Mouse (Mus musculus) lung, embryonic 15.5 days (tissue): ENCODE measurements around the gene Sbno2. TPM values are rescaled to one million over a fixed set of nuclear protein-coding genes. Genes with fewer than 3 reads are reported as not detected.

ENCODE experiments used
- ATAC-seq: fragments of 200-750 bp; cut with Nextera tagmentation; 2 replicates; pipeline ENCODE4 v1.8.0; 2017; ENCODE audit warnings: moderate number of reproducible peaks, borderline replicate concordance; ENCODE audit not compliant: low FRiP score, low TSS enrichment; ENCODE audit errors: extremely low read depth
- H3K27ac ChIP-seq: fragments of 300-500 bp; sonication (generic); 2 replicates; pipeline ENCODE4 v1.5.1; 2015; ENCODE audit warnings: moderate library complexity, mild to moderate bottlenecking, inconsistent platforms
- H3K27me3 ChIP-seq: fragments of 300-500 bp; sonication (generic); 2 replicates; pipeline ENCODE4 v1.6.1; 2015; ENCODE audit warnings: inconsistent platforms
- H3K36me3 ChIP-seq: fragments of 300-500 bp; sonication (generic); 2 replicates; pipeline ENCODE4 v1.6.1; 2015; ENCODE audit warnings: inconsistent platforms
- H3K4me1 ChIP-seq: fragments of 300-500 bp; sonication (generic); 2 replicates; pipeline ENCODE4 v1.6.1; 2015; ENCODE audit warnings: inconsistent platforms
- H3K4me2 ChIP-seq: fragments of 300-500 bp; sonication (generic); 2 replicates; pipeline ENCODE4 v1.6.1; 2015; ENCODE audit warnings: inconsistent platforms, mild to moderate bottlenecking, moderate library complexity
- H3K4me3 ChIP-seq: fragments of 300-500 bp; sonication (generic); 2 replicates; pipeline ENCODE4 v1.5.1; 2015; ENCODE audit warnings: mild to moderate bottlenecking, inconsistent platforms
- H3K9ac ChIP-seq: fragments of 300-500 bp; sonication (generic); 2 replicates; pipeline ENCODE4 v1.6.1; 2015; ENCODE audit warnings: inconsistent platforms
- H3K9me3 ChIP-seq: fragments of 300-500 bp; sonication (generic); 2 replicates; pipeline ENCODE4 v1.6.1; 2016; ENCODE audit warnings: inconsistent platforms
- WGBS: fragments of 180-500 bp; shearing (Covaris S2); methylation state at CpG from one replicate; pipeline ENCODE4 v1.1.7; 2015; 5-methylcytosine and 5-hydroxymethylcytosine counted together
- polyA plus RNA-seq: library from polyadenylated mRNA; unstranded; fragments of >200 nt; fragmentation: Nextera tagmentation; extraction: Ambion mirVana; gene quantifications from 2 replicates; pipeline ENCODE4 v1.2.1, GENCODE M21; 2015

Gene Sbno2
- 15.5 and 16.6 TPM in 2 replicates for polyA plus RNA-seq

- Histone ChIP-seq H3K4me2 (no peak within 1 kb of the TSS; the same call in 1 of the 2 replicates), H3K36me3 (no peaks in the 10 kb centered on the region), H3K9ac (no peak within 1 kb of the TSS), H3K4me3 (no peak within 1 kb of the TSS), H3K4me1 (peaks cover 26% of the 10 kb centered on the region), H3K27me3 (no peaks in the 10 kb centered on the region), H3K27ac (peak within 1 kb of the TSS; percentile 23; the same call in 1 of the 2 replicates), H3K9me3 (no peaks in the 10 kb centered on the region)
- WGBS, result 67% methylated on average over 5 of the region's 5 CpGs
- no peak for ATAC-seq
These were observed at the start of gene Sbno2 for GRCm38 (mm10) chr10:80105460-80105859. Gene Sbno2 (minus strand): TSS chr10:80105571.

- Histone ChIP-seq H3K9ac (no peak overlapping the region), H3K36me3 (peaks cover 55% of the 10 kb centered on the region), H3K27me3 (no peaks in the 10 kb centered on the region), H3K4me1 (peaks cover 76% of the 10 kb centered on the region), H3K4me2 (no peak overlapping the region), H3K9me3 (no peaks in the 10 kb centered on the region), H3K27ac (0 out of 2 replicates have a peak overlapping the region, but pooled peaks have one; percentile 1), H3K4me3 (no peak overlapping the region)
- ATAC-seq, result no peak
- WGBS, result 87% methylated on average over 7 of the region's 7 CpGs
These were observed 49.0 kb upstream of the Sbno2 start for GRCm38 (mm10) chr10:80154384-80154783.

DNA sequence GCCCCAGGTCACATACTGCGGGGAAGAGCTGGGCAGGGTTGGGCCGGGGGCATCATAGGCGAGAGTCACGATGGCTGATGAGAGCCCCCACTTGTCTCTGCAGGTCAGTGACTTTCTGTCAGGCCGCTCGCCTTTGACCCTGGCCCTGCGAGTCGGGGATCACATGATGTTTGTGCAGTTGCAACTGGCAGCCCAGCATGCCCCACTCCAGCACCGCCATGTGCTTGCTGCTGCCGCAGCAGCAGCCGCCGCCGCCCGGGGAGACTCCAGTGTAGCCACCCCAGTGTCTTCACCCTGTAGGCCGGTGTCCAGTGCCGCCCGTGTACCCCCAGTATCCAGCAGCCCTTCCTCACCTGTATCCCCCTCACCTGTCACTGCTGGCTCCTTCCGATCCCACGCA is 48.3 kb upstream of the Sbno2 start:
- Histone ChIP-seq H3K4me1 (peaks cover 70% of the 10 kb centered on the region), H3K9me3 (no peaks in the 10 kb centered on the region), H3K27ac (peak overlapping the region; percentile 96), H3K4me3 (peak overlapping the region; percentile 9; the same call in 1 of the 2 replicates), H3K9ac (no peak overlapping the region), H3K4me2 (peak overlapping the region; percentile 89), H3K36me3 (peaks cover 55% of the 10 kb centered on the region), H3K27me3 (no peaks in the 10 kb centered on the region)
- WGBS, result 68% methylated on average over 19 of the region's 19 CpGs
- no peak for ATAC-seq

DNA sequence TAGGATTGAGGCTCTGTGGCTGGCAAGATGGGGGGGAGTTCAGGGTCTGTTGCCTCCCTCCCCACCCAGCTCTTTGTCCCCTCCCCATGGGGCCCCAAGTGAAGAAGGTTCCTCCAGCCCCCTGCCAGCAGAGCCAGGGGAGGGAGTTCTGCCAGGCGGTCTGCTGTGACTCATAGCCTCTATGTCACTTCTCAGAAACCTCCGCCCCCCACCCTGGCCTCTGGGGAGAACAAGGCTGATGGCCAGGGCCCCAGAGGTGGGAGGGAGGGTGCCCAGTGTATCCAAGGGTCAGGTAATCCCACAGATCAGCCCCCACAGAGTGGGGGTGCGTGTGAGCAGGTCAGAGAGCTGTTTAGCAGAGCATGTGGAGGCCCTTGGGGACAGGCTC is 47.5 kb upstream of the Sbno2 start:
- peak overlapping the region; percentile 98 for H3K9ac ChIP-seq
- H3K36me3 ChIP-seq, result peaks cover 55% of the 10 kb centered on the region
- no peaks in the 10 kb centered on the region for H3K27me3 ChIP-seq
- H3K4me2 ChIP-seq, result peak overlapping the region; percentile 89
- peak overlapping the region; percentile 96 for H3K27ac ChIP-seq
- peaks cover 63% of the 10 kb centered on the region for H3K4me1 ChIP-seq
- 20% methylated on average over 3 of the region's 3 CpGs for WGBS
- no peaks in the 10 kb centered on the region for H3K9me3 ChIP-seq
- ATAC-seq, result no peak
- peak overlapping the region; percentile 81 for H3K4me3 ChIP-seq

DNA sequence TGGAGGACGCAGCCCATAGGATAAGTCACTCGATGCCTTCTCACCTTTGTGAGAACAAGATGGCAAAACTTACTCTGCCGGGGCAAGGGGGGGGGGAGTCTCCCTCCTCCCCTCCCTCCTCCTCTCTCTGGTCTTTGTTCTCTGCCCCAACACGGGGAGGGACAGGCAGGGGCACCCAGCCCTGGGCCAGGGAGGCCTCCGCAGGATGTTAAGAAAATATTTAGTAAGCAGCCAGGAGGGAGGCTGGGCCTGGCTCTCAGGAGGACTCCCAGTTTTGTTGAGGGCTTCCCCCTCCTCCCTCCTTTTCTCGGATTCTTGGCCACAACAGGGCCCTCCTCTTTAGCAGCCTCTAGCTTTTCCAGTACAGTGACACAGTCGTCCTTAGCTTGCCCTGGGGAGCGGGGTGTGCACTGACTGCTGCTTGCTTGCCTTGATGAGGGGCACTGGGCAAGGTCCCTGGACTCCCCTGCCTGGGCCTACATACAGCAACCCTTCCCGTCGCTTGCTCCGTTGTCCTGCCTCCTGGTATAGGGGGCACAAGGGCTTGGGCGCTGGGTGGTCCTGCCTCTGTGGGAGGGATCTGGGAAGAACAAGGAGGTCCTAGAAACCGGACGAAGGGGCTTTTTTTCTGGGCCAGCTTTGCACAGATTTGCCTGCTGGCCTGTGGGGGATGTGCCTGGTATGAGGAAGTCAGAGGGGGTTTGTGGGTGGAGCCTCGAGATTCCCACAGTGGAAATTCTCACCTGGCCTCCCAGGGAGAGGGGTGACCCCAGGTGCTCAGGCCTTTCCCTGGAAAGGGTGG is 46.9 kb upstream of the Sbno2 start:
- H3K4me1 ChIP-seq, result peaks cover 63% of the 10 kb centered on the region

GRCm38 (mm10) chr10:80151211-80152034 is 46.1 kb upstream of the Sbno2 start:
- peak overlapping the region; percentile 81 for H3K4me3 ChIP-seq
- WGBS, result under 1% methylated on average over 26 of the region's 26 CpGs
- H3K27ac ChIP-seq, result peak overlapping the region; percentile 96
- ATAC-seq, result no peak
- H3K36me3 ChIP-seq, result peaks cover 42% of the 10 kb centered on the region
- peak overlapping the region; percentile 98 for H3K9ac ChIP-seq
- no peaks in the 10 kb centered on the region for H3K9me3 ChIP-seq
- H3K4me1 ChIP-seq, result peaks cover 63% of the 10 kb centered on the region
- no peaks in the 10 kb centered on the region for H3K27me3 ChIP-seq
- H3K4me2 ChIP-seq, result peak overlapping the region; percentile 89

More for the DNA sequence above, 46.9 kb upstream of the Sbno2 start:
- Histone ChIP-seq H3K27ac (peak overlapping the region; percentile 96), H3K4me2 (peak overlapping the region; percentile 89), H3K9me3 (no peaks in the 10 kb centered on the region), H3K4me3 (peak overlapping the region; percentile 81), H3K36me3 (peaks cover 50% of the 10 kb centered on the region), H3K9ac (peak overlapping the region; percentile 98), H3K27me3 (no peaks in the 10 kb centered on the region)
- 2% methylated on average over 15 of the region's 15 CpGs for WGBS
- ATAC-seq, result no peak

- no peak for ATAC-seq
- H3K4me1 ChIP-seq, result peaks cover 63% of the 10 kb centered on the region
- peaks cover 38% of the 10 kb centered on the region for H3K36me3 ChIP-seq
- no peaks in the 10 kb centered on the region for H3K9me3 ChIP-seq
- H3K4me2 ChIP-seq, result peak overlapping the region; percentile 89
- peak overlapping the region; percentile 81 for H3K4me3 ChIP-seq
- H3K27ac ChIP-seq, result peak overlapping the region; percentile 96
- WGBS, result 1% methylated on average over 68 of the region's 71 CpGs
- no peaks in the 10 kb centered on the region for H3K27me3 ChIP-seq
- H3K9ac ChIP-seq, result peak overlapping the region; percentile 98
These were observed 45.1 kb upstream of the Sbno2 start for GRCm38 (mm10) chr10:80150226-80151210.

DNA sequence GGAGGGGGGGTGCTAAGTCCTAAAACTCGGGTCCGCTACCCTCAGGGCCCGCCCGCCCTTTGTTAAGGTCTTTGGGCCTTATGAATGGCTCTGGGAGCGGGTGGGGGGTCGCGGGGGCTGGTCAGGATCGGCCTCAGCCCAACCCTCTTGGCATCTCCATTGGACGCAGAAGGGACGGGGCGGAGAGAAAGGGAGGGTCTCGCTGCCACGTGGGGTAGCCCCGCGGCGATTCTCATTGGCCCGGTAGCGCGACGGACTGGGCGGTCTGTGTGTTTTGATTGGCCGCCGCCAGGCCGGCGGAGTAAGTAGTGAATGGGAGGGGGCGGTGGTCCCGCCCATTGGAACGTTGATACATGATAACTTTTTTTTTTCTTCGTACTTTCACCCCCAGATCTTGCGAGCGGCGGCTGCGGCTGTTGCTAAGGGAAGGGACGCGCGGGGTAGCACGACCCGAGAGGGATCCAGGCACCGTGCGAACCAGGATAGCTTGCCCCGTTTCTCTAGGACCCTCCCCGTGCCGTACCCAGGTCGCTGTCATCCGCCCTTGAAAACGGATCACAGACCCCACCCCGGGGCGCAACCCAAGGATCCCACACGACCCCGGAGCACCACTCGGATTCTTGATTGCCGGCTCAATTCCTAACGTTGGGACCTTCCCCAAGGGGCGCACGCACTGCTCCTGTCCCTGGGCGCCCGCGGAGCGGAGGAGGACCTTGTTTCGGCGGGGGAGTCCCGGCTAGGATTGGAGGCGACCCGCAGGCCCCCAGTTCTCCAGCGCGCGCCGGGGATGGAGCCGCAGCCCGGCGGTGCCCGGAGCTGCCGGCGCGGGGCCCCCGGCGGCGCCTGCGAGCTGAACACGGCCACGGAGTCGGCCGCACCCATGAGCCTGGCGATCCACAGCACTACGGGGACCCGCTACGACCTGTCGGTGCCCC is 44.2 kb upstream of the Sbno2 start:
- Histone ChIP-seq H3K36me3 (peaks cover 38% of the 10 kb centered on the region), H3K4me1 (peaks cover 61% of the 10 kb centered on the region), H3K4me3 (peak overlapping the region; percentile 81), H3K9ac (peak overlapping the region; percentile 98), H3K27ac (peak overlapping the region; percentile 99), H3K27me3 (no peaks in the 10 kb centered on the region), H3K9me3 (no peaks in the 10 kb centered on the region), H3K4me2 (peak overlapping the region; percentile 89)
- peak; percentile 82 for ATAC-seq
- WGBS, result 1% methylated on average over 88 of the region's 88 CpGs

GRCm38 (mm10) chr10:80148610-80149290 is 43.4 kb upstream of the Sbno2 start:
- Histone ChIP-seq H3K4me3 (peak overlapping the region; percentile 81), H3K4me2 (peak overlapping the region; percentile 89), H3K9me3 (no peaks in the 10 kb centered on the region), H3K27ac (peak overlapping the region; percentile 99), H3K9ac (peak overlapping the region; percentile 71), H3K36me3 (peaks cover 38% of the 10 kb centered on the region), H3K4me1 (peaks cover 53% of the 10 kb centered on the region), H3K27me3 (no peaks in the 10 kb centered on the region)
- WGBS, result 0% methylated on average over 57 of the region's 57 CpGs
- ATAC-seq, result peak; percentile 66
